Mouse (Mus musculus): ENCODE measurements around the gene Odf3.

The Odf3 gene

GRCm38 (mm10) chr7:140847755-140848580 lies at the start of gene Odf3:
Odf3 (plus strand) TSS chr7:140847805.
- no peak for DNase-seq

GRCm38 (mm10) chr7:140798212-140798611 lies 49.4 kb upstream of the Odf3 start:
- no peak for DNase-seq

- DNase-seq: no peak
Observed at GRCm38 (mm10) chr7:140802629-140803028, 45.0 kb upstream of the Odf3 start.

GRCm38 (mm10) chr7:140805704-140806103 lies 41.9 kb upstream of the Odf3 start:
- peak; percentile 43 for DNase-seq

- no peak for DNase-seq
Observed at GRCm38 (mm10) chr7:140810496-140810895, 37.1 kb upstream of the Odf3 start.

- DNase-seq: no peak
Observed at GRCm38 (mm10) chr7:140811714-140812113, 35.9 kb upstream of the Odf3 start.

- DNase-seq: no peak
Observed at GRCm38 (mm10) chr7:140812850-140813249, 34.8 kb upstream of the Odf3 start.

GRCm38 (mm10) chr7:140820173-140820572 lies 27.4 kb upstream of the Odf3 start:
- no peak for DNase-seq

- no peak for DNase-seq
Observed at GRCm38 (mm10) chr7:140821305-140821652, 26.3 kb upstream of the Odf3 start.

GRCm38 (mm10) chr7:140821653-140822329 lies 25.8 kb upstream of the Odf3 start, which contains the start of gene Zfp941:
Zfp941 (minus strand) TSS chr7:140822178.
- peak; percentile 39 for DNase-seq

- no peak for DNase-seq
Observed at GRCm38 (mm10) chr7:140822731-140823130, 24.9 kb upstream of the Odf3 start.

- DNase-seq: no peak
Observed at GRCm38 (mm10) chr7:140828171-140828881, 19.3 kb upstream of the Odf3 start.

- DNase-seq: no peak
Observed at GRCm38 (mm10) chr7:140831447-140831846, 16.2 kb upstream of the Odf3 start.

- no peak for DNase-seq
Observed at GRCm38 (mm10) chr7:140833341-140833740, 14.3 kb upstream of the Odf3 start.

- DNase-seq: peak; percentile 28
Observed at GRCm38 (mm10) chr7:140834968-140835757, 12.4 kb upstream of the Odf3 start, which contains the start of gene Urah. Urah (plus strand) TSS chr7:140835018.

- DNase-seq: no peak
Observed at GRCm38 (mm10) chr7:140835758-140836087, 11.9 kb upstream of the Odf3 start.

GRCm38 (mm10) chr7:140836243-140837115 lies 11.1 kb upstream of the Odf3 start:
- DNase-seq: no peak

GRCm38 (mm10) chr7:140839556-140839955 lies 8.0 kb upstream of the Odf3 start:
- no peak for DNase-seq

- DNase-seq: no peak
Observed at GRCm38 (mm10) chr7:140840750-140841735, 6.6 kb upstream of the Odf3 start.

- DNase-seq: no peak
Observed at GRCm38 (mm10) chr7:140843806-140844205, 3.8 kb upstream of the Odf3 start.

All from liver (tissue).